Mouse (Mus musculus): ENCODE results near the gene Pmm2.

Gene Pmm2

DNA sequence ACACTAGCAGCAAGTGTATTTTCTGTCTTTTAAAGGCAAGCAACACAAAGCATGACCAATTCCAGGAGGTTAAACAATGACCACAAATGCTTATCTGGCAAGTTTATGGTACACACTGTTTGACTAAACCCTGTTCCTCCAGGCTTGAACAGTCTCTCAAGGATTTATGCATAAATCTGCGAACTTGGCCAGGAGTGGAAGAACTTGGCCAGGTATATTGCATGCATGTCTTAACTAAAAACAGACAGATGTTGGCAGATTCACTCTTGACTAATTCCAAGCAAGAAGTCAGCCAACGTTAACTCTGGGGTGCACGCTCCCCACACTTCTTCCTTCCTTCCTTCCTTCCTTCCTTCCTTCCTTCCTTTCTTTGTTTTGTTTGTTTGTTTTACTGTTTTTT, 42.3 kb downstream of the Pmm2 start:
- no peak for DNase-seq (ENCODE audit: low spot score)

GRCm38 (mm10) chr16:8680470-8680869, 43.0 kb downstream of the Pmm2 start, which contains the start of gene Gm5767:
Gene Gm5767, plus strand, starts transcription at chr16:8680770.
- no peak for DNase-seq (ENCODE audit: low spot score)

GRCm38 (mm10) chr16:8685087-8685486, 47.6 kb downstream of the Pmm2 start:
- DNase-seq (ENCODE audit: low spot score) = no peak

DNA sequence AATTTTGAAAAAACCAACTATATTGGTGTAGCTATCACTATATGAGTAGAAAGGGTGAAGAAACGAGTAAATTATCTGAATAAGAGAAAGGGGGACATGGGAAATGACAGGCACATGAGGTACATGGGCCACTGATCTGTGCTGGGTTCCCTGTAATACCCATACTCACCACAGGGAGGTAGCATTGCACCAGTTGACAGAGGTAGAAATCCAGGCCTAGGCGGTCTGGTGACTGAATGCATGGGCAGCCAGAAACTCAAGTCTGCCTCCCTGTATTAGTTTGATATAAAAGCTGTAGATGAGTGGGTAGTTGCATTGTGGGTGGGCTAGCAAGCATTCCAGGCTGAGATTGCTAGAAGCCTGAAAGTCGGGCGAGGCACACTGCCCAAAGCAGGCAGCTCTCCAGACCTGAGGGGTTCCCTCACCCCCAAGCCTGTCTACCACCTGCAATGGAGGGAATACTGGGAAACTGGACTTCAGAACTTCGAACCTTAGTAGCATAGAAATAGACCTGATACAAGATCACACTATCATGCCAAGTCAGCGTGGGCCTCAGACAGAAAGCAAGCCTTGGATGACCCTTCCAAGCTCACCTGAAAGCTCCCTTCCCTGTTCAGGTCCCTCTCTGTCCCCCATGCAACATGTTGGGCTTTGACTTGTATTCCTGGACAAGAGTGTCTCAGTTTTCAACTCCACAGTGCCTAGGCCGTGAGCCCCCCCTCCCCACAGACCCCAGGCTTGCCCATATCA, 48.8 kb downstream of the Pmm2 start:
- peak; percentile 86 for DNase-seq (ENCODE audit: low spot score)

DNA sequence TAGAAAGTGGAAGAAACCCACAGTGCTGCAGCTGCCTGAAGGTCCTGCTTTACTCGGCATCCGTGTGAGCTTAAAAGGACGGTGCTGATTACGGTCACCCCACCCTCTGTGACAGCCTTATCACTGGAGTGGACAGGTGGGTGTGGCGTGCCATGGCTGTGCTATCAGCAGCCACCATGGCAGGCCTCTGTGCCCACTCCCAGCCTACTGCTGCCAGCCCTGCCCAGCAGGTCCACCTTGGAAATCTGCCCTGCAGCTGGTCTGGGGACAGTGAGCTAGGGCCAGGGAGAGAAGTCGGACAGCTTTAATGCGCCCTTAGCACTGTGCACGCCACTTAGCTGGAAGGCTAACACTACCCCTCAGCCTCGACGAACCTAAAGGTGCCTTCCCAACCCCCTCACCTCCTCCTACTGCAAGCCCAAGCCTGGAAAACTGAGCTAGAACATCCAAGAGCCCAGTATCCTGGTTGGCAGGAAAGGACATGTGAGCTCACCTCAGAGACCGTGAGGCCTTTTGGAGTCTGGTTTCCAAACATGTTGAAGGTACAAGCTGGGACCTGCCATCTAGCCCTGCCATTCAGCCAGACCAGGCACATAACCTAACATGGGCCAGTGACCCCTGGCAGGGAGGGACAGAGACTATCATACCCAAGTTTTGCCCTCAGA, 49.5 kb downstream of the Pmm2 start:
- no peak for DNase-seq (ENCODE audit: low spot score)

GRCm38 (mm10) chr16:8687559-8688112, 50.2 kb downstream of the Pmm2 start:
- DNase-seq (ENCODE audit: low spot score) = no peak

DNA sequence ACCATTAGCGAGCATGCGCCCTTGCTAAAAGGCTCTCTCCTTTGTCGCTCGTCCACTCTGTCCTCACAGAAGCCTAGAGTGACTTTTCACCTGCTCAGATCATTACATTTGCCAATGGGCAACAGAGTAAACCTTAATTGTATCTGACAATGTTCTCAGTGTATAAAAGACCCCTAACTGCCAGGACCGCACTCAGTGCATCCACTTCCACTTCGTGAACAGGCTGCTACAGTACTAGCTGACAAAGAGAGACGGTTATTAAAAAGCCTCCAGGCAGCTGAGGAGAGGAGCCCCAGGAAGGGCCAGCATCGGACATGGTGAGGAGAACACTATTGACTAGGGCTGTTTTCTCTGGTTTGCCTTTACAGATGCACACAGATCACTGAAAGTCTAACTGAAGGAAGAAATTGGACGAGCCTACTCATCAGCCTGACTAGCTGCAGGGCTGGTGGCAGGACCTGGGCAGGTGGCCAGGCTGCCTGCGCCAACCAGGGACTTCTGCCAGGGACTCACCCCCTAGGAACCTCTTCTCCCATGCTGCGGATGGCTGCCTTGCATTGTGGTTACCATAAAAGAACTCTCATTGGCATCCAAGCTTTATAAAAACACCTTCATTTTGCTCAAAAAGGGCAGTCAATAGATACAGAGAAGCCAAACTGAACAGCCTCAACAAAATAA, 52.6 kb downstream of the Pmm2 start:
- peak; percentile 51 for DNase-seq (ENCODE audit: low spot score)

DNA sequence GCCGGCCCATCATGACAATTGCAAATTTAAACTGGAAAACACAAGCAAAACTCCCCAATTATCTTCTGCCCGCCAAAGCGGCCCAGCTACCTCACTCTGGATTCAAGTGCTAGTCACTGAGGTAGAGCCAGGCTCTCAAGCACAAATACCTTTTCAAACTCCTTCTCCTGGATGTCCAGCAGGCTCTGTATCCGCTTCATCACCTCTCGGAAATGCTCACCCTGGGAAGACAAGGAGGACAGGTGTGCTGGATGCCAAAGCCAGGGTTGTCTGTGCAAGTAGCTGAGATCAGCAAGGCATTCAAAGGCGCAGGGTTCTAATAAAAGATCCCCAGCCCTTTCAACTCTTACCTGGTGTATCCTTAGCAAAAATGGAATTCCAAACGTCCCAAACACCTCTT, 53.7 kb downstream of the Pmm2 start:
- no peak for DNase-seq (ENCODE audit: low spot score)

- no peak for DNase-seq (ENCODE audit: low spot score)
Measured at GRCm38 (mm10) chr16:8699556-8699955, 62.1 kb downstream of the Pmm2 start.

DNA sequence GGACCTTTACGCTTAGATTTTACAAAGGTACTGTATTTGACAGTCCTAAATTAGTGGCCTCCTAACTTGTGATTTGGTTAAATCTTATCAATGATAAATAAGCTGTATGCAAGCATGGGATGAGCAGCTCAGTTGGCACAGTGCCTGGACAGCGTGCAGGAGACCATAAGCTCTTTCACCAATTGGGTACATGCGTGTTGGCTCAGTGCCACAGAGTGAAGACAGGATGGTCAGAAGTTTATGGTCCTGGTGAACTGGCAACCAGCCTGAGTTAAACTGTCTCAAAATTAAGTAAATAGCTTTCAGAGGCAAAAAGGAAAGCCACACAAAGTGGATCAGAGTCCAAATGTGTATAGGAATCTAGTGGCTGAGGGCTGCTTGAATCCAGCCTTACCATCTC, 63.1 kb downstream of the Pmm2 start:
- no peak for DNase-seq (ENCODE audit: low spot score)

- DNase-seq (ENCODE audit: low spot score) = no peak
Measured at GRCm38 (mm10) chr16:8711998-8712397, 74.5 kb downstream of the Pmm2 start.
